Mouse (Mus musculus) testis, adult 2 months (tissue): Measurements from ENCODE around the gene Ppp6r1. TPM values are rescaled to one million over a fixed set of nuclear protein-coding genes. Genes with fewer than 3 reads are reported as not detected.

Source experiments
- H3K27ac ChIP-seq: fragments of 200-500 bp; 2 replicates; pipeline ENCODE4 v1.5.1; 2012; ENCODE audit warnings: low read depth, low read length; ENCODE audit not compliant: control insufficient read depth, insufficient read depth
- H3K27me3 ChIP-seq: fragments of 200-500 bp; 2 replicates; pipeline ENCODE4 v1.6.1; 2012; ENCODE audit warnings: mild to moderate bottlenecking, low read length, moderate library complexity; ENCODE audit not compliant: control insufficient read depth, insufficient read depth
- H3K36me3 ChIP-seq: fragments of 200-500 bp; 2 replicates; pipeline ENCODE4 v1.6.1; 2012; ENCODE audit warnings: mild to moderate bottlenecking, low read length; ENCODE audit not compliant: control insufficient read depth, insufficient read depth
- H3K4me1 ChIP-seq: fragments of 200-500 bp; 2 replicates; pipeline ENCODE4 v1.6.1; 2012; ENCODE audit warnings: low read length; ENCODE audit not compliant: control insufficient read depth, insufficient read depth
- H3K4me3 ChIP-seq: fragments of 200-500 bp; 2 replicates; pipeline ENCODE4 v1.5.1; 2012; ENCODE audit warnings: low read depth, mild to moderate bottlenecking, low read length, moderate library complexity, mixed read lengths; ENCODE audit not compliant: control insufficient read depth
- CTCF ChIP-seq: fragments of 200-500 bp; IDR thresholded peaks from 2 replicates; pipeline ENCODE4 v1.5.1; 2012; ENCODE audit warnings: low read depth, mild to moderate bottlenecking, inconsistent platforms, low read length, moderate library complexity; ENCODE audit not compliant: control insufficient read depth, insufficient read depth, insufficient replicate concordance
- POLR2A ChIP-seq: fragments of 200-500 bp; IDR thresholded peaks from 2 replicates; pipeline ENCODE4 v1.6.1; 2012; ENCODE audit warnings: low read depth, mild to moderate bottlenecking, inconsistent platforms, low read length, moderate library complexity; ENCODE audit not compliant: control insufficient read depth
- polyA plus RNA-seq: library from polyadenylated mRNA; depleted of rRNA; stranded (reverse); fragments of >200 nt; gene quantifications from 2 replicates; pipeline ENCODE4 v1.2.3, GENCODE M21; 2012; rRNA removed

The Ppp6r1 gene
- 137 and 154 TPM in 2 replicates for polyA plus RNA-seq

DNA sequence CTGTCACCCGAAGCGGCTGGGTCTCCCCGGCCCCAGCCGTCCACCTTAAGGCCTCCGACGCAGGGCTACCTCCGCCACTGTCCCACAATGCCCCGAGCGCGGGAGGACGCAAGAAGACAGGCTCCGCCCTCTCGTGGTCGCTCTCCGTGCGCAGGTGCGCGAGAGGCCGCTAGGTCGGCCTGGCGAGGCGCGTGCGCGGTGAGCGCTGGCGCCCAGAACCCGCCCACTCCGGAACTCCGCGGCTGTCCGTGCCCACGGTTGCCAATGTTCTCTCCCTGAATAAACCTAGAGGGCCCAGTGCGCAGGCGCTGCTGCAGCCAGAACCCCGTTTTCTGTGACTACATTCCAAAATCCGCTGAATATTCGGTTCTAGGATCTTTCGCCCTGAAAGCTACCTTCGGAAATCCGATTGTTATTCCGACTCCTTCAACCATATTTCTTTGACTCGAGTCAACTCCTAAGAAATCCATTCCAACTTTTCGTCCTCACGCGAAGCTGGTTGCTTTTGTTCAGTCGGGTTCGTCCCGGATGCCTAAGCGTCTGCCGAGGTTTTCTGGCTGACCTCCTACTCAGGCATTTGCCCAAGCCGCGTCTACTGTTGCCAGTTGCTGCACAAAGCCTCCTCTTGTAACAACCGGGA is at the start of gene Ppp6r1:
TSS of gene Ppp6r1 (minus strand) at position 108 of the 640 bp plus-strand sequence.
- H3K4me3 ChIP-seq: peak within 1 kb of the TSS; percentile 86
- peaks cover 9% of the 10 kb centered on the region; the same call in 1 of the 2 replicates for H3K4me1 ChIP-seq
- TF ChIP-seq POLR2A (peak; percentile 95), CTCF (no peak)
- H3K27ac ChIP-seq: peak within 1 kb of the TSS; percentile 86
- H3K27me3 ChIP-seq: no peaks in the 10 kb centered on the region
- no peaks in the 10 kb centered on the region for H3K36me3 ChIP-seq

DNA sequence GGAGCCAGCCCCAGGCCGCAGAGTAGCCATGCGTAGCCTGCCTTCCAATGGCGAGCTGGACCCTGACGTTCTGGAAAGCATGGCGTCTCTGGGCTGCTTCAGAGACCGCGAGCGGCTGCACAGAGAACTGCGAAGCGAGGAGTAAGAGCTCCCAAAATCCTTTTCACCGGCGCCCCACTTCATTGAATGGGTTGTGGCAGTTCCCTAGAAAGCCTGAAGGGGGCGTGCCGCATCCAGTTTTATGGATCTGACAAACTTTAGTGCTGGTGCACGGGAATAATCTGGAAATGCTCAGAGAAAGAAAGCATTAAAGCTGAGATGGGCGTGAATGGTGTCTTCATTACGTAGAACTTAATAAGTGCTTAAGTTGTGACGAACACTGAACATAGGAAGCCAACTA is 46.3 kb upstream of the Ppp6r1 start:
- H3K36me3 ChIP-seq: no peaks in the 10 kb centered on the region; the same call in none of the 2 replicates
- H3K27ac ChIP-seq: no peak overlapping the region
- TF ChIP-seq POLR2A: no peak
- TF ChIP-seq CTCF: peak; percentile 46
- H3K4me3 ChIP-seq: peak overlapping the region; percentile 25; the same call in 1 of the 2 replicates
- H3K27me3 ChIP-seq: no peaks in the 10 kb centered on the region
- peaks cover 19% of the 10 kb centered on the region for H3K4me1 ChIP-seq

DNA sequence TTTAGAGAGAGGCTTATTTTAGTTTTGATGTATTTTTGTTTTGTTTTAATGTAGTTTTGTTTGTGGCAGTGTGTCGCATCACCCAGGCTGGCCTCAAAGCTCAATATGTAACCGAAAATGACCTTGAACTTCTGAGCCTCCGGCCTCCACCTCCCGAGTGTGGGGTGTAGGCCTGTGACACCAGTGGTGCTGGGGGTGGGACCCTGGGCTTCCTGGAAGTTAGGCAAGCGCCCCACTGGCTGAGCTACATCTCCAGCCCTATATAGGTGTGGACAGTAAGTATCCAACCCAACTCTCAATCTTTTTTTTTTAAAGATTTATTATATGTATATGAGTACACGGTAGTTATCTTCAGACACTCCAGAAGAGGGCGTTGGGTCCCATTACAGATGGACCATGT is 44.4 kb upstream of the Ppp6r1 start:
- no peaks in the 10 kb centered on the region for H3K27me3 ChIP-seq
- no peak overlapping the region for H3K27ac ChIP-seq
- no peak overlapping the region for H3K4me3 ChIP-seq
- H3K36me3 ChIP-seq: no peaks in the 10 kb centered on the region; the same call in none of the 2 replicates
- H3K4me1 ChIP-seq: peaks cover 19% of the 10 kb centered on the region
- TF ChIP-seq POLR2A: no peak
- TF ChIP-seq CTCF: no peak

DNA sequence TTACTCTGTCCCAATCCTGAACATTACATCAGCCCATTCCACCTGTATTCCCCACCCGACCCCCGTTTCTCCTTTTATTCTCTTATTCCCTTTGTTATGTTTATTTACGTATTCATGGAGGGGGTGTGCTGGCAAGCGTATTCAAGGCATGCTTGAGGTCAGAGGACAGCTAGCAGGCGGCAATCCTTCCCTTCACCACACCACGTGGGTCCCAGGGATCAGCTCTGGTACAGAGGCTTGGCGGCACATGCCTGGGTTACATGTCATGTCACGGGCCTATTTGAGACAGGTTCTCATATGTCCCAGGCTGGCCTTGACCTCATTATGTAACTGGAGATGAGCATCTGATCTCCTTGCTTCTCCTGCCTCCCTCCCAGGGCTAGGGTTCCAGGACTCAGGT is 43.5 kb upstream of the Ppp6r1 start:
- Histone ChIP-seq H3K4me3 (no peak overlapping the region), H3K36me3 (no peaks in the 10 kb centered on the region; the same call in none of the 2 replicates), H3K4me1 (peaks cover 16% of the 10 kb centered on the region), H3K27ac (no peak overlapping the region), H3K27me3 (no peaks in the 10 kb centered on the region)
- TF ChIP-seq POLR2A (no peak), CTCF (no peak)

DNA sequence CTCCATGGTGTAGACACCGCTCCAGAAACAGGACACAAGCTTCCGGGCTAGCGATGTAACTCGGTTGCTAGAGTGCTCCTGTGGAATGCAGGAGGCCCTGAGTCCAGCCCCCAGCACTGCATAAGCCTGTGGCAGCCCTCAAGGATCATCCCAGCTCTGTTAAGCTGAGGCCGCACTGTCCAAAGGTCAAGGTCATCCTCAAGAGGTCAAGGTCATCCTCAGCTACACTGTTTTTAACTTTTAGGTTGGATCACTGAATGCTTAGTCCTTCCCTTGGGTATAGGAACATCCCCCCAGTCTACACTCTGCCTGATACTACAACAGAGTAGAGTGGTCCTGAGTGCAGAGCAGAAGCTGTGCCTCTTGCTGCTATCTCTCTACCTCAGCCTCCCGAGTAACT is 34.2 kb upstream of the Ppp6r1 start:
- Histone ChIP-seq H3K27ac (no peak overlapping the region), H3K4me1 (peaks cover 6% of the 10 kb centered on the region), H3K36me3 (no peaks in the 10 kb centered on the region), H3K27me3 (no peaks in the 10 kb centered on the region), H3K4me3 (no peak overlapping the region)
- no peak for TF ChIP-seq POLR2A

DNA sequence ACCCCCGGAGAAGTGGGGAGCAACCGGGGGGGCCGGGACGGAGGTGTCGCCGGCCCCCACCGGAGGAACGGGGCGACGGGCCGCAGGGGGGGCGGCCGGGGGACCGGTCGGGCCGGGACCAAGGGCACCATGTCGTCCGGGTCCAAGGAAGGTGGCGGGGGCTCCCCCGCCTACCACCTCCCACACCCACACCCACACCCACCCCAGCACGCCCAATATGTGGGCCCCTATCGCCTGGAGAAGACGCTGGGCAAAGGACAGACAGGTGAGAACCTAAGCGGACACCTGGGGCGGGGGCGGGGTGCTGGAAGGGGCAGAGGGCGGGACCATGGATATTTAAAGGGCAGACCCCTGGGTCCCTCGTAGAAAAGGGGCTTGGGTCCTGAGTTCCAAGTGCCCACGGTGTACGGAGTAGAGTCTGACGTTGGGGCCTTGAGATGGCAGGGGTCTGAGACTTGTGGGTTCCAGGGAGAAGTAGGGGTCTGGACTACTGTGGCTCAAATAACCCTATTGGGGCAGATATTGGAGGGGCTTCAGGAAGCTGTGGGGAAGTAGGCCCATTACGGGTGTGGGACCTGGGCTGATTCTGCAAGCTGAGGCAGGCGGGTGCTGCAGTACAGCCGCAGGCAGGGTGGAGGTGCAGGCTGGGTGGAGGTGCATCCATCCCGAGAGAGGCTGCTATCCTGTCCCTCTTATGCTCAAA is 32.3 kb upstream of the Ppp6r1 start:
- Histone ChIP-seq H3K27me3 (no peaks in the 10 kb centered on the region), H3K36me3 (no peaks in the 10 kb centered on the region), H3K4me3 (peak overlapping the region; percentile 85), H3K27ac (no peak overlapping the region), H3K4me1 (peaks cover 6% of the 10 kb centered on the region)
- TF ChIP-seq POLR2A (no peak), CTCF (no peak)

DNA sequence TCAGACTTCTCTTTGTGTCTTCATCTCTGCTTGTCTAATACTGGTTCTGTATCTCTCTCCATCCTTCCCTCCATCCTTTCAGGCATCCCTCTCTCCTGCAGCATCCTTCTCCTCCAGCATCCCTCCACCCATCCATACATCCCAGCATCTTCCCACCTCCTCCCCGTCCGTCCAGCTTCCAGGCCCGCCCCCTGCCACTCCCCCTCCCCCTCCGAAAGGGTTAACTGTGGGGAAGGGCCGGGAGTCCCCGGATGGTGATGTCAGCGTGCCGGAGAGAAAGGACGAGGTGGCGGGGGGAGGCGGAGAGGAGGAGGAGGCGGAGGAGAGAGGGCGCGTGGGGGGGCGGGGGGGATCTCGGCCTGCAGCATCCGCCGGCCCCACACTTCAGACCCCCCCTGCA is 31.6 kb upstream of the Ppp6r1 start, which contains the start of gene Brsk1:
TSS of gene Brsk1 (plus strand) at position 218 of the 400 bp plus-strand sequence.
- no peaks in the 10 kb centered on the region for H3K36me3 ChIP-seq
- TF ChIP-seq CTCF: no peak
- no peak for TF ChIP-seq POLR2A
- H3K4me1 ChIP-seq: peaks cover 7% of the 10 kb centered on the region

DNA sequence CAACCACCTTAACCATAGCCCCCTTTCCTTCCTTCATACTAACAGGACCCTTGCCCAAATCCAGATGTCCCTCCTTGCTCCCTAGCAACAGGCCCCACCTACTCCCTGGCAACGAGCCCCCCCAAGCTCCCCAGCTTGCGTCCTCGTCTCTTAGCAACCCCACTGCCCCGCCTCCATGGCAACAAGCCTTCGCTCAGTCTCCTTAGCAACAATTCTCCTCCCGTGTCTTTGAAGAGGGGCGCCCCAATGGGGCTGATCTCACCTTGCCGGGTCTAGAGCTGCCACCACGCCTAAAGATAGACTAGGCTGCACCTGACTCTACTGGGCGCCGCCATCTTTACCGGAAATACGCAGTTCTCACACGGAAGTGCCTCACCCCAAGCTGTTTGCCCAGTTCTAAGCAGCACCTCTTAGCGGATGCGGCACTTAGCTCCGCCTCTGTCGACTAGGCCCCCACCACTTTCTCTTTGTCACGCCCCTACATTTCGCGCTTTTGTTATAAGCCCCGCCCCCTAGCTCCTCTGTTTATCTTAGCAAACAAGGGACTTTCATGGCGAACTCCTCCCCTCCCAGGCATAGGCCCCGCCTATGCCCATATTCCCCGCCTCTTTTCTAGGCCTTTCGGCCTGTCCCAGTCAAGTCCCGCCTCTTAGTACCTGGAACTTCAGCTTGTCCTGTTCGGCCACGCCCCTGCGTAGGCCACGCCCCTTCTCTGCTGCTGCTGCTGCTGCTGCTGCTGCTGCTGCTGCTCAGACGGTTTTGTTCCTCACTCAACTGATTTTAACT is 26.0 kb upstream of the Ppp6r1 start, which contains the start of gene Hspbp1:
TSS of gene Hspbp1 (minus strand) at position 437 of the 786 bp plus-strand sequence.
- Histone ChIP-seq H3K27me3 (no peaks in the 10 kb centered on the region), H3K4me3 (peak within 1 kb of the TSS; percentile 95), H3K4me1 (peaks cover 4% of the 10 kb centered on the region), H3K36me3 (no peaks in the 10 kb centered on the region), H3K27ac (peak within 1 kb of the TSS; percentile 86)
- TF ChIP-seq POLR2A (peak; percentile 86), CTCF (0 out of 2 replicates have a peak, but pooled peaks have one; percentile 10)

More for the DNA sequence above, 31.6 kb upstream of the Ppp6r1 start, which contains the start of gene Brsk1:
- Histone ChIP-seq H3K4me3 (peak within 1 kb of the TSS; percentile 85), H3K27me3 (no peaks in the 10 kb centered on the region), H3K27ac (peak within 1 kb of the TSS; percentile 70; the same call in 1 of the 2 replicates)
